Mouse (Mus musculus): ENCODE data around the gene Rab40b.

- TF ChIP-seq HCFC1 (IDR thresholded peaks at IDR 0.05; ENCODE audit: borderline replicate concordance, insufficient read depth, low read length) (no peak), CHD2 (IDR thresholded peaks at IDR 0.05; ENCODE audit: low read depth, low read length) (no peak), MAFK (IDR thresholded peaks at IDR 0.05; ENCODE audit: insufficient read depth, low read depth, low read length) (no peak)
Observed at GRCm38 (mm10) chr11:121362212-121362611, 25.8 kb downstream of the Rab40b start.

Data from ES-E14 (cell line).